Mouse (Mus musculus) natural killer cell, adult 2 months (primary cell): ENCODE measurements around the gene Boc.
"Not testable (repeated sequence)": the region's sequence is repeated elsewhere in the genome, so short reads cannot be mapped to it uniquely, and the experiment has no call there.

Source experiments
- DNase-seq, 2 experiments: peaks; one replicate each; pipeline ENCODE4 v3.0.0; 2022; ENCODE audit warnings: low spot score in 2 of 2

Boc gene

GRCm38 (mm10) chr16:44491051-44491450 is 67.6 kb downstream of the Boc start:
- DNase-seq: no peak

GRCm38 (mm10) chr16:44487194-44487593 is 71.5 kb downstream of the Boc start:
- DNase-seq: no peak

DNA sequence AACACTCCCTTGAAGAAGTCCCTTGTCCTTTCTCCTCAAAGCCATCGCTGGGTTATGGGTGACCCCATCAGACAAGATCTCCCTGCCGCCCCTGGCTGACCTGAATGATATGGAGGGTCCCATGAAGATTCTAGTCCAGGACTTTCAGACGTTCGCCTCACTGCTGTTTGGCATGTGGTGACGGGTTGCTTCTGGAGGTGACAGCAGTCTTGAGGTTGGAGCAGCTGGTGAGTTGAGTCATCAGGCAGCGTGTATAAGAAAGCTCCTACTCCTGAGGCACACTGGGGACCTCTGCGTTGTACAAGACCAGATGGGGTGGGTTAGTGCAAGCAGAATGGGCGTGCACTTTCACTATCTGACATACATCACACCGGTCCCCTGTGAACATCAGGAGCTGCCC is 72.1 kb downstream of the Boc start:
- no peak for DNase-seq

GRCm38 (mm10) chr16:44485691-44486090 is 73.0 kb downstream of the Boc start:
- no peak for DNase-seq

- DNase-seq: no peak
Observed at GRCm38 (mm10) chr16:44484831-44485230, 73.9 kb downstream of the Boc start.

DNA sequence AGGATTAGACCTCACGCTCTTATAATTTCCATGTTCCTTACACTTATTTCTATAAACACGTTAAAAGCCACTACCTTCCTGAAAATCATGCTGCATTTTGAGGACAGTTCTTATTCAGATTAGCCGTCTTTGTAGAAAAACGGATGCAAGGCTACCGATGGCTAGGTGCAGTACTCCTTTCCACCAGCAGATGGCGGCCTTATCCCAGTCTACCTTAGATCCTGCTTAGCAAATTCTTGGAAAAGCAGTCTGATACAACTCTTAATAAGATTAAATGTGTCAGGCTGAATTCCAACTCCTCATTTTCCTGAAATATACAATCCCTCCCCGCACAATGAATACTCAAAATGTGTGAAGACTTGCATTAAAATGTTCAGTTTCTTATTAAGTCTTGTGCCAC is 74.6 kb downstream of the Boc start:
- peak; percentile 20 to 44 for DNase-seq

DNA sequence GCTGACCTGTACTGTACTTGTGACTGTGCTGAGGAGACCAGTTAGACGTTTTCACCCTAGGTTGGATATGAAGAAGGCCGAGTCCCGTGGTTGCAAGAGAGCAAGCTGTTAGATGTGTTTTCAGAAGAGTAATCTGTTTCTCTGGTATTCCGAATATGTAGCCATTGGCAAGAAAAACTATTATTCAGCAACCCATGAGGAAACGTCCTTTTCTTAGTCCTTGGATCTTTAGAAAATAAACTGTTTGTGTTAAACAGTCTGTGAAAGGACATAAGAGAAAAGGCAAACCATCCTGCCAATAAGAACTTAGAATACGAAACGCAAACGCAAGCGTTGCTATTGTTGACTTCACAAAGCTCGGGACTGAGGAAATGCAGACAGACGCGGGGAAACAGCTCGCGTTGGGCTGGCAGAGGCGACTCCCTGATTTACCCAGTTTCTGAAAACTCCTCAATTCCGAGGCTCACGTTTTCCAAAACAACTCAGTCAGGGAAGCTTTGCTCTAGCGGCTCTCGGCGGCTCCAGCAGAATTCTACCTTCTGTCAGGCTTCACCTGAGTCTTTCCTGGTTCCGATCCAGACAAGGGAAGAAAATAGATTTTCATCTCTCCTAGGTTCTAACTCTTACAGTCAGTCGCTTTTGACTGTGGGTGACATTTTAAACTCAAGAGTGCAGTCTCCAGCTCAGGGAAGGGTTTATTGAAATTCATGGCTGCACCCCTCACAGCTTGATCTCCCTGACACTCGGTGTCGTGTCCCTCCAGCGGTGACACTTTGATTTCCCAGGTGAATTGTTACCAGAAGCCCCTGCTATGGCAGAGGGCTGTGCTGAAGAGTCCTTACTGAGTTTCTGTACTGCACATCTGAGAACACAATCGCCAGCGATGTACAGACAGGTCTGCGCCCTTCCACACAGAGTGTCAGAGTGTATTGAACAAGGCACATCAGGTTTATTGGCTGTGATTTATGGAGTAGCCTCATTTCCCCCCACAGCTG is 76.8 kb downstream of the Boc start:
- DNase-seq: no peak

DNA sequence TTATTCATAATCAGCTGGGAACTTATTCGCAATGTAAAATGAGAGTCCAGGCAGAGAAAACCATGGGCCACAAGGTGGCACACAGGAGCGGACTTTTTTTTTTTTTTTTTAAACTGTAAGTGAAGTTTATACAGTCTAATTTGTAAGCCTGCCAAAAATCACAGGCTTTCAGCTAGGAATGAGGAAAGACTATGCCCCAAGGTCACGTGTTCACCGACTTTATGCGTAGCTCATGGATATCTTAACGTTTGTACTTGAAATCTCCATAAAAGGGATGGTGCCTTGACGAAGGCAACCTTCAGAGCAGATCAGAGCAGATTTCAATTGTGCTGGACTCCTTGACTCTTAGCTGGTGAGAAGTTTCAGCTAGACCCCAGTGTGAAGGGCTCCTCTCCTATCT is 78.1 kb downstream of the Boc start:
- no peak for DNase-seq

DNA sequence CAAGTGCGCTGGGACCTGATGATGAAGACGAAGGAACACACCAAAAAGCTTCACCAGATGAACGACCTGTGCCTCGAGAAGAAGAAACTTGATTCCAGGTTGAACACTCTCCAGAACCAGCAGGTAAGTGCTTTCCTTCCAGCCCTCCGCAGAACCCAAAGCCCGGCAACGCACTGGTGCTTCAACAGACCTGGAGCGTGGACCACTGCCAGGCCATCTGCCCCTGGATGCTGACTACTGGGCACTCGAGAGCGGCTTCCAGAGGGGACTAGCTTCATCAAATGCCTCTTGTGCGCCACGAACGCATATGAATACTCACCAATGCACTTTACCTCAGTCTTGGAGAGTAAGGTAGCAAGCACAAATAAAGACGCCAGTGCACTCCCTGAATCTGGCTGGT is 78.8 kb downstream of the Boc start:
- DNase-seq: no peak

DNA sequence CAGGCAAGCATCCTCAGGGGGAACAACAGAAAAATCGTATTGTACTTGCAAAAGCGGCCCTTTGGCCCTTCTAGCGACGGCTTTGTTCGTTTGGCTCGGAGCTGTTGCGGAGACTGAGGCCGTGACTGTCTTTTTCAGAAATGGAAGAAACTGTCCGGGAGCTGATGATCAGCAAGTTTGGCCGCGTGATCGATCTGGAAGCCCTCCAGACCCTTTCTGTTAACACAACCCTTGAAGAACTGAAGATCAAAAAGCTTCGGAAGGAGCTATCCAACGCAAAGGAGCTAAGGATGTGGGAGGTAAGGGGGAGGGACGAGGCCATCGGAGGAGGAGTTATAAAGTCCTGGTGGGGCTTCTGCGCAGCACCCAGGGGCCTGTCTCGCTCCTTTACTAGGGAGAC is 79.9 kb downstream of the Boc start:
- DNase-seq: no peak

DNA sequence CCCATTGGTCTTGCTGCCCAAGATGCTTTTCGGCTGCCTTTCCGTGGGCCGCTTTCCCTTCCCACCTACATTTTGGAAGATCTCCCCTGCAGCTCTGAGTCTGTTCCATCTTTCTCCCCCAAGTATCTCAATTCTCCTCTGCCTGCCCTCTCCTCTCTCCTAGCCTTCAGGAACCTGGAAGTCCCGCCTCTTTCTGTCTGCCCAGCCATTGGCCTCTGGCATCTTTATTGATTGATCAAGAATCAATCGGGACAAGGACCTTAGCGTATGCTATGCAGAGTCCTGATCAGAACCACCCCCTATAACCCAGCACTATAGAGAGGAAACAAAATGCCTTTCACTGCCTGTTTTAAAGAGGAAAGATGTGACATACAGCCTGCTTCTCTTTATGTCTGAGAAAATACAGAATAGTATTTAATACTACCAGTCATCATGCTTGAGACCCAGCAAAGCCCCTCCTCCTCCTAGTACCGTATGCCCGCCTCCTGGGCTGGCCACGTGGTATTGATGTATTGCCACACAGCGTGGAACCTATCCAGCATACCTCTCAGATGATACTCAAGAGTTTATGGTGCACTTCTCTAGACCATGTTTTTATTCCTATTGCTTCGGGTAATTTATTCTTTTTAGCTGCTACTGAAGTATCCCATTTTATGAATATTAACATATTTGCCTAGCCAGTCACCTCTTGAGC is 82.9 kb downstream of the Boc start:
- DNase-seq: no peak

GRCm38 (mm10) chr16:44475281-44475680 is 83.4 kb downstream of the Boc start:
- DNase-seq: no peak

GRCm38 (mm10) chr16:44460922-44461321 is 97.8 kb downstream of the Boc start:
- DNase-seq: no peak

DNA sequence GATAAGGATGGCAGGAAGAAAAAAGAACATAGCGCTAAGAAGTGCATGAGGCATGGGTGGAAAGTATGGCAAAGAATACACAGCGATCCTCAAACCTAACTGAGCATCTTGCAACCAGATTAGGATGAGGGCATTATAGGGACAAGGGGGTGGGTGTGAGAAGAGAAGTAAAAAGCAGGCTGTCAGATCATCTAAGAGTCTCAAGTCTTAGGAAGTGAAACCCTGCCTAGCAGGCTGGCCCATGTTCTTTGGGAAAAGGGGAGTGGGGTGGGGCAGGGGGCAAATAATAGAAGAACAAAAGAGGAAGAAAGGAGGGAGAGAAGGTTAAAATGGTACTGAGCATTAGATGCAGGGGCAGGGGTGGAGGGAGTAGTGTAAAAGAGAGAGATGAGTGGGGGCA is 99.9 kb downstream of the Boc start:
- no peak for DNase-seq

GRCm38 (mm10) chr16:44457858-44458257 is 100.8 kb downstream of the Boc start:
- DNase-seq: no peak

GRCm38 (mm10) chr16:44441913-44442312 is 116.8 kb downstream of the Boc start:
- DNase-seq: not testable (repeated sequence)

GRCm38 (mm10) chr16:44435481-44435880 is 123.2 kb downstream of the Boc start:
- no peak for DNase-seq
